Mouse (Mus musculus) embryo, embryonic 10 days (tissue): ENCODE data around the gene Hepacam.
A peak's percentile ranks its signal among the peaks of the same experiment; 100 is the strongest.

Experiments
- DNase-seq: peaks from one replicate; pipeline ENCODE4 v3.0.0-alpha.2; 2015; ENCODE audit warnings: low spot score

Hepacam gene

DNA sequence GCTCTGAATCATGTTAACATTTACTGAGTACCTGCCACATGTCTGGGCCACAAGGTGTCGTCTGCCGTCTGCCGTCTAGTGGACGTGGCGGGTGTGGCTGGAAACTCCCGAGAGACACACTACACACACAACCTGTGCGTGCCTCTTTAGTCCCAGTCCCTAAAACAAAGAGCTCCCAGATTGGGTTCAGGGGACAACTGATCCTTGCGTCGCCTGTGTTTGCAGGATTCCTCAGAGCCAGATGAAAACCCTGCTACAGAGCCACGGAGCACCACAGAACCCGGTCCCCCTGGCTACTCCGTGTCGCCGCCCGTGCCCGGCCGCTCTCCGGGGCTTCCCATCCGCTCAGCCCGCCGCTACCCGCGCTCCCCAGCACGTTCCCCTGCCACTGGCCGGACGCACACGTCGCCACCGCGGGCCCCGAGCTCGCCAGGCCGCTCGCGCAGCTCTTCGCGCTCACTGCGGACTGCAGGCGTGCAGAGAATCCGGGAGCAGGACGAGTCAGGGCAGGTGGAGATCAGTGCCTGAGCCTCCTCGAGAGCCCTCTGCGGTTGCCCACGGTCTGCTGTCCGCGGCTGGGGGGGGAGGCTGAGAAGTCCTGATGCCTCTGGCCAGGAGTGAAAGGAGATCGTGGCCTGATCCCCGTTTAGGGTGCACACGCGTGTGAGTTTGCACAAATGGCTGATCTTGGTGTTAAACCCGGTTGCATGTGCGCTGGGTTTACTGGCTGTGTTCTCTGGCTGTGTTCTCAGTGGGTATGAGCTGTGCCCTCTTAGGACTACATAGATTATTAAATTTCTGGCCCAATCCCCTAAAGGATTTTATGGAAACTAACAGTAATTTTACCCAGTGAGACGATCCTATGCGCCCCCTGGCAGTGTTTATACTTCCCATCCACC, 17.4 kb downstream of the Hepacam start:
- peak; percentile 77 for DNase-seq

DNA sequence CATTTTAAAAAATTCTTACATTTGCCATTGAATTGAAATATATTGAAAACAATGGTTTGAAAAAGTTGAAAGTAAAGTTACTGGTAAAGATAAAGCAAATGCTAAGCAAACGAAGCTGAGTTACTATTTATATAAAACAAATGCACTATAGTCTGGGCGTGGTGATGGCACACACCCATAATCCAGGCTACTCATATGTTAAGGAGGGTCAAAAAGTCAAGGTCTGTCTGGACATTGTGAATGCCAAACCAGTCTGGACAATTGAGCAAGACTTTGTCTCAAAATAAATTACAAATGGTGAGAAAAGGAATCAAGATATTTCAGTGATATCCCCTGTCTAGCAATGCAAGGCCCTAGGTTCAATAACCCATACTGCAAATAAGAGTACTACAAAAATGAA, 23.7 kb downstream of the Hepacam start:
- no peak for DNase-seq

DNA sequence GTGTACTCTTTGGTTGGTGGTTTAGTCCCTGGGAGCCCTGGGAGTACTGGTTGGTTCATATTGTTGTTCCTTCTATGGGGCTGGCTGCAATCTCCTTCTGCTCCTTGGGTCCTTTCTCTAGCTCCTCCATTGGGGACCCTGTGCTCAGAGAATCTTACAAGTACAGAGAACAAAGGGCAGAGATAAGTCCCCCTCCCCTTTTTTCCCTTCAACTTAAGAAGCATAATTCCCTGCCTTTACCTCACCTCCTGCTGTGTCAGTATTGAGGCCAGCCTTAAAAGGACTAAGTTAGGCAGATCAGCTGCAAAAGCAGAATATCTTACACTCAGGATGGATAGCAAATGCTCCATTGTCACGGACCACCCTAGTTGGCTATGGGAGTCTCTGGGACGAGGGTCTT, 24.9 kb downstream of the Hepacam start:
- no peak for DNase-seq

GRCm38 (mm10) chr9:37393482-37394131, 26.5 kb downstream of the Hepacam start:
- DNase-seq: no peak

DNA sequence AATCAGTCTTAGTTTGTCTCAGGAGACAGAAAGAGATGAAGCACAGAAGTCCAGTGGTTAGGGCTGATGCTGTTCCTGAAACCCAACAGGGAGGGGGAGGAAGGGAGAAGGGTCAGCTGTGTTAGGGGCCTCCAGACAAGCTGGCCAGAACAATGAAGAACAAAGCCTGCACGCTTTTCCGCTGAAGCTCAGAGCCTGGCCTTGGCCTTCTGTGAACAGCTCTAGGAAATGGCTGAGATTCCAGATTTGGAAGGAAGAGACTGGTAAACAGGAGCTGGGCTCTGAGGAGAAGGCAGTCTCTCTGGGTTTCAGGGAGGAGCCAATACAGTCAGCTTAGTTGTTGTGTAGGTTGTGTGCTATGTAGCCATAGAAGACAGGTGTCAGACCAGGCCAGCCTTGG, 33.4 kb downstream of the Hepacam start:
- no peak for DNase-seq

- DNase-seq: no peak
Measured at GRCm38 (mm10) chr9:37401802-37402201, 34.7 kb downstream of the Hepacam start, which contains the start of gene Robo4. Gene Robo4 (plus strand): TSS chr9:37401897.

GRCm38 (mm10) chr9:37402501-37402900, 35.4 kb downstream of the Hepacam start:
- DNase-seq: no peak

DNA sequence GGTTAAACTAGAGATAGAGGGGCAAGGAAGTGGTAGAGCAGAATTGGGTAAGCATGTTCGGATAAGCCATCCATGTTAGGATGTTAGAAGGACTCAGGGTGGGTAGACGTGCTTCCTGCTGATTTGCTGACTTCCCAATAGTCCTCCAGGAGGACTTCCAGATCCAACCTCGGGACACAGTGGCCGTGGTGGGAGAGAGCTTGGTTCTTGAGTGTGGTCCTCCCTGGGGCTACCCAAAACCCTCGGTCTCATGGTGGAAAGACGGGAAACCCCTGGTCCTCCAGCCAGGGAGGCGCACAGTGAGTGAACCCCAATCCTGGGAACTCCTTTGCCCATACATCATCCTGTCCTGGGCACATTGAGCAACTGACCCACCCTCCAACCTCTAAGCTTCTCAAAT, 35.9 kb downstream of the Hepacam start:
- no peak for DNase-seq

DNA sequence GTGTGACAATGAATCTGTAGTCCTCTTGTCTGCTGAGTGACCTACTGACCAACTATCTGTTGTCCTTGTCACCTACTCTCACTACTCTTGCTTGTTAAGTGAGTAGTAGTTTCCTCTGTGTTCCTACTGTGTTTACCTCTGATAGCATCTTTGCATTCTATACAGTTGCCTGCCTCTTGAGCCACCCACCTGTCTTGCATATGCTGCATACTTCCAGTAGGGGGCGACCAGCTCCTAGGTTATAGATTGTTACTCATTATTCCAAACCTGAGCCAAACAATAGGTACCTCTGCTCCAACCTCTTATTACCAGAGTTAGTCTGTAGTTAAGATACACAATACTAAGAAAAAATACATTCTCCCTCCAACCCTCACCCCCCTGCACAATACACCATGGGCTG, 39.2 kb downstream of the Hepacam start:
- DNase-seq: peak; percentile 64

GRCm38 (mm10) chr9:37407850-37408502, 40.8 kb downstream of the Hepacam start:
- peak; percentile 61 for DNase-seq

GRCm38 (mm10) chr9:37409698-37410445, 42.7 kb downstream of the Hepacam start:
- no peak for DNase-seq

DNA sequence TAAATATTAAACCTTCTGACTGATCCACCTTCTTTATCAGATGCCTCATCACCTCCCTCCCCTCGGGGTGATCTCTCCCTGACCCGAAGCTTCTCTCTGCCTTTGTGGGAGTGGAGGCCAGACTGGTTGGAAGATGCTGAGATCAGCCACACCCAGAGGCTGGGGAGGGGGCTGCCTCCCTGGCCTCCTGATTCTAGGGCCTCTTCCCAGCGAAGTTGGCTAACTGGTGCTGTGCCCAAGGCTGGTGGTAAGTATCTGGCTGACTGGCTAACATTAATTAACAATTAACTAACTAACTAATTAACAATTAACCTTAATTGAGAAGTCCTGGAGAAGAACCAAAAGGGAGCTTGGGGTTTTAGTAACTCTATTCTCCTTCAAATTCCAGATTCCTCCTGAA, 45.8 kb downstream of the Hepacam start:
- no peak for DNase-seq

- DNase-seq: no peak
Measured at GRCm38 (mm10) chr9:37414666-37415065, 47.5 kb downstream of the Hepacam start.

DNA sequence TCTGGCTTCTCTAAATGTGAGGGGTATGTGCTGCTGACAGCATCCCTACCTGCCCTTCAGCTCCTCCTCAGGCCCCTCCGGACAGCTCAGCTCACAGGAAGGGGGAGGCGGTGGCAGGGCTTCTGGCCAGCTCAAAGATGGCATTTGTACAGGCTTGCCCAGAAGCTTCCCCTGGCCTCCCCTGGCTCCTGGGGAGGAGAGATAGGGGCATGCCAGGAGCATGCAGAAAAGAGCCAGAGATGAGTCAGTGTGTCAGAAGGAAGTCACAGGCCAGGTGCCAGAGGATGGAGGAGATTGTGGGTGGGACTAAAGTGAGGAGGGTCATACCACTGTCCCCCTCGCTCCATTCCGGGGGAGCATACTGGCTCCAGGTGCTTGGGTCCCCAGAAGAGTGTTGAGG, 51.6 kb downstream of the Hepacam start:
- no peak for DNase-seq

DNA sequence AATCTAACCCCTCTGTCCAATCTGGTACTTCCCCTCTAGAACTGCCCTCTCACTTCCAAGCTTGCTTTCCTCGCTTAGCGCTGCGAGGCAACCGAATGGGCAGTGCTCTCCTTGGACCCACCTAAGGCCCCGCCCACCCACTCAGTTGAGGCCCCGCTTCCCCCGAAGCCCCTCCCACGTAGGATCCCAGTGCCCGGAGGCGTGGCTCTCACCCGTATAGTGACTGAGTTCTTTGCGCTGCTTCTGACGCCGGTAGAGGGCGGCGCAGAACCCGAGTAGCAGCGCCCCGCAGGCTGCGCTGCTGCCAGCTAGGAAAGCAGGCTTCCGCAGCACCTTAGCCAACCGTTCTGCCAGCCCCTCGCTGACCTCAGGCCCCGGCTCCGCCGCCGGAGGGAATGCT, 53.5 kb downstream of the Hepacam start:
- DNase-seq: peak; percentile 94

DNA sequence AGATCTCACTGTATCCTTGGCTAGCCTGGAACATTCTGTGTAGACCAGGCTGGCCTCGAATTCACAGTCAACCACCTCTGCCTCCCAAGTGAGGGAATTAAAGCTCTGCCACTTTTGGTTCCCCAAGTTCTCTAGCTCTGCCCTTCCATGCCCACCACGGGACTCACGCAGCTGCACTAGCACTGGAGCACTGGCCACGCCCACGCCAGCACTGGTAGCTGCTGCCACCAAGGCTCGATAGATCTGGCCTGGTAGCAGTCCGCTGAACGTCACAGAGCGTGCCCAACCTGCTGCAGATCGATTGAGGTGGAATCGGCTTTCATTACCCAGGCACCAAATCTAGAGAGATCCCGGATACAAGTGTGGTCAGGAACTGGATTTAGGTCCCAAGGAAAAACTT, 54.1 kb downstream of the Hepacam start:
- DNase-seq: peak; percentile 47

DNA sequence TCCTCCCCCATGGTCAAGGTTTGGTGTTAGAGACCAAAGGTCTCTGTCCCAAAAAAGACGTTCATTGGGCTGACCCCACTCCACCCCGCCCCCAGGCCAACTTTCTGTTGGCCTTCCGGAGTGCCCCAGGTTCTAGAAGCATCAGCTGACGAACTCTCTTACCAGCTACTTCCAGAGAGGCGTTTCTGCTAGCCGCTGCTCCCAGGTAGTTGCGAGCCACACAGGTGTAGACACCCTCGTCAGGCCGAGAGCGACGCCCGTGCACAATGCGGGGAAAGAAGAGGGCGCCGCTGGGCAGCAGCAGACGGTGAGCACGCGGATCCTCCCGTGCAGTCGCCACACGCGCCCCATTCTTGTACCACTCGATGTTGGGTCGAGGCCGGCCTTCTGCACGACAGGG, 62.2 kb downstream of the Hepacam start:
- DNase-seq: no peak

- DNase-seq: peak; percentile 97
Measured at GRCm38 (mm10) chr9:37430582-37430981, 63.4 kb downstream of the Hepacam start.

GRCm38 (mm10) chr9:37432026-37432666, 65.0 kb downstream of the Hepacam start:
- DNase-seq: peak; percentile 71

DNA sequence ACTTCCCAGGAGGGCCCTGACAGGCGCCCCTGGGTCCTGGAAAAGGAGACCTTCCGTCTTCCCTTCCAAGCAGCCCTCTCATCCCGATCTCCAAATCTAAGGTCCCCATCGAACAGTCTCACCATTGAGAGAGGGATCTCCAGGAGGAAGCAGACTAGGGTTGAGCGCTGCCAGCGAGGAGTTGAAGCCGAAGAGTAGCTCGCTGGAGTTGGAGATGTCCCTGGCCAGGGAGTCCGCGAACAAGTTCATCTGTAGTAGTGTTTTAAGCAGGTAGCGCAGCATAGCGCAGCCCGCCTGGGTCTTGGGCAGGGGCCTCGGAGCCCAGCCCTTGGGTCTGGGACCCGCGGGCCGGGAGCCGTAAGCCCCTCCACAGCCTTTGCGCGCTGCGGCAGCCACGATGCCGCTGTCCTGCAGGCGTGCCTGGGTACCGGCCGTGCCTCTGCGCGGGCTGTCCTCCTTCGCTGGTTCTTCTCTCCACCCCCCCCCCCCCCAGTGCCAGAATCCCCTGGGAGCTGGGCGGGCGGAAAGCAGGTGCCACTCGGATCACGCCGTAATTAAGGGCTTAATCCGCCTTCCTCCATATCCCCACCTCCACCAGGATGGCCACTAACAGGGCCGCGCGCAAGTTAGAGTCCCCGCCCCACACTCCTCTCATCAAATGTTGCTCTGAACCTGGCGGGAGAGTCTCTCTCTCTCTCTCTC, 65.7 kb downstream of the Hepacam start, which contains the start of gene Robo3:
Robo3 (minus strand) TSS at position 527 of the 702 bp plus-strand sequence.
- DNase-seq: no peak
